Mouse (Mus musculus): Measurements from ENCODE around the gene Atl3.

DNA sequence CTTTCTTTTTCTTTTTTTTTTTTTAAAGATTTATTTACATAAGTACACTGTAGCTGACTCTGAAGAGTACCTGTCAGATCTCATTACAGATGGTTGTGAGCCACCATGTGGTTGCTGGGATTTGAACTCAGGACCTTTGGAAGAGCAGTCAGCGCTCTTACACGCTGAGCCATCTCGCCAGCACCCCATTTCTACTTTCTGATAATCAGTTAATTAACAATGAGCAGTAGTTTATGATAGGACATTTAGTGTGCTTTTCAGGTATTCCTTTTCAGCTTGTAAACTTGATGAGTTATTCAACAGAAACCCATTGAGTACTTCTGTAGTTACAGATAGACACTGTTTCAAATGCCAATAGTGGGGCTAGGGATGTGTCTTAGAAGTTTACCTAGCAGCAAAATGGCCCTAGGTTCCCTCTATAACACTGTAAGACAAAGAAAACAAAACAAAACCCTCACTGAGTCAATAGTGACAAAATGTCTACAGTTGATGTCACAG is 14.0 kb upstream of the Atl3 start:
- TF ChIP-seq POLR2A (IDR thresholded peaks at IDR 0.05; ENCODE audit: borderline replicate concordance, extremely low read depth, insufficient read depth, insufficient read length, poor library complexity, severe bottlenecking) (no peak), CTCF (IDR thresholded peaks at IDR 0.05; ENCODE audit: borderline replicate concordance, extremely low read depth, insufficient read depth, insufficient read length) (no peak)

Measured in brain, embryonic 14.5 days (tissue).